Mouse (Mus musculus) ES-E14 (cell line): ENCODE measurements at regions not wholly inside any gene's neighbourhood (a gene's known extent, or its start where the extent isn't known, plus 50 kb on each side); places are given as distances from the start of the nearest gene placed in this dataset.

ENCODE experiments used
- CHD2 ChIP-seq: IDR thresholded peaks from 2 replicates; pipeline ENCODE4 v1.6.1; 2014; ENCODE audit warnings: mild to moderate bottlenecking, low read depth, low read length, inconsistent platforms
- HCFC1 ChIP-seq: IDR thresholded peaks from 2 replicates; pipeline ENCODE4 v1.6.1; 2012; ENCODE audit warnings: low read length, inconsistent platforms, borderline replicate concordance; ENCODE audit not compliant: insufficient read depth
- ZNF384 ChIP-seq: IDR thresholded peaks from 2 replicates; pipeline ENCODE4 v1.6.1; 2012; ENCODE audit warnings: low read depth, low read length, inconsistent platforms

- no peak for TF ChIP-seq HCFC1
- no peak for TF ChIP-seq CHD2
- no peak for TF ChIP-seq ZNF384
Observed at GRCm38 (mm10) chr14:58563082-58563481, 492.7 kb downstream of the Fgf9 start.
